Mouse (Mus musculus) heart, adult 2 months (tissue): ENCODE measurements around the gene Clybl. TPM values are rescaled to one million over a fixed set of nuclear protein-coding genes. Genes with fewer than 3 reads are reported as not detected.

ENCODE experiments used
- DNase-seq, 2 experiments: peaks; one replicate each; pipeline ENCODE4 v3.0.0; 2021
- H3K27ac ChIP-seq: fragments of 200-600 bp; 2 replicates; pipeline ENCODE4 v1.8.1; 2022
- H3K27me3 ChIP-seq: fragments of 200-500 bp; 2 replicates; pipeline ENCODE4 v1.6.1; 2012; ENCODE audit warnings: mild to moderate bottlenecking, low read length, inconsistent platforms, mixed read lengths; ENCODE audit not compliant: control insufficient read depth, insufficient read depth
- H3K36me3 ChIP-seq: fragments of 200-500 bp; 2 replicates; pipeline ENCODE4 v1.6.1; 2012; ENCODE audit warnings: low read length, inconsistent platforms; ENCODE audit not compliant: control insufficient read depth, insufficient read depth
- H3K4me1 ChIP-seq: fragments of 200-500 bp; 2 replicates; pipeline ENCODE4 v1.6.1; 2011; ENCODE audit warnings: low read length; ENCODE audit not compliant: control insufficient read depth, insufficient read depth
- H3K4me3 ChIP-seq: fragments of 200-600 bp; 2 replicates; pipeline ENCODE4 v1.8.1; 2022
- H3K79me2 ChIP-seq: fragments of 200-500 bp; replicated peaks from 2 replicates; pipeline ENCODE4 v1.6.1; 2012; ENCODE audit warnings: mild to moderate bottlenecking, inconsistent platforms, low read length, moderate library complexity, mixed read lengths; ENCODE audit not compliant: control insufficient read depth, insufficient read depth
- H3K9ac ChIP-seq: fragments of 200-500 bp; 2 replicates; pipeline ENCODE4 v1.6.1; 2012; ENCODE audit warnings: low read depth, mild to moderate bottlenecking, control low read depth, inconsistent platforms, low read length, mixed read lengths
- CTCF ChIP-seq: fragments of 200-600 bp; IDR thresholded peaks from 2 replicates; pipeline ENCODE4 v1.8.1; 2022; ENCODE audit warnings: antibody characterized with exemption, mild to moderate bottlenecking, moderate library complexity
- EP300 ChIP-seq: fragments of 200-500 bp; IDR thresholded peaks from 2 replicates; pipeline ENCODE4 v1.6.1; 2011; ENCODE audit warnings: low read depth, low read length, control low read depth; ENCODE audit not compliant: insufficient read depth
- POLR2A ChIP-seq: fragments of 200-500 bp; IDR thresholded peaks from 2 replicates; pipeline ENCODE4 v1.6.1; 2011; ENCODE audit warnings: mild to moderate bottlenecking, low read depth, low read length, control low read depth; ENCODE audit not compliant: insufficient read depth
- WGBS: fragments of 180-500 bp; shearing (Covaris S2); methylation state at CpG from one replicate; pipeline ENCODE4 v1.1.7; 2018; 5-methylcytosine and 5-hydroxymethylcytosine counted together
- intact Hi-C: fragments of 180-260 bp; cut with DNase I; formaldehyde crosslinking; loops from one replicate; pipeline ENCODE4 v1.15.1; 2025
- polyA plus RNA-seq: library from polyadenylated mRNA; depleted of rRNA; stranded (reverse); fragments of >200 nt; gene quantifications from 2 replicates; pipeline ENCODE4 v1.2.3, GENCODE M21; 2012
- total RNA-seq, 2 experiments: library from RNA; stranded (reverse); gene quantifications; 2 replicates each; pipeline ENCODE4 v1.2.3; 2021

Gene Clybl
- total and polyA plus RNA-seq, 3 experiments, result 50.3 to 131 (median 115) TPM

DNA sequence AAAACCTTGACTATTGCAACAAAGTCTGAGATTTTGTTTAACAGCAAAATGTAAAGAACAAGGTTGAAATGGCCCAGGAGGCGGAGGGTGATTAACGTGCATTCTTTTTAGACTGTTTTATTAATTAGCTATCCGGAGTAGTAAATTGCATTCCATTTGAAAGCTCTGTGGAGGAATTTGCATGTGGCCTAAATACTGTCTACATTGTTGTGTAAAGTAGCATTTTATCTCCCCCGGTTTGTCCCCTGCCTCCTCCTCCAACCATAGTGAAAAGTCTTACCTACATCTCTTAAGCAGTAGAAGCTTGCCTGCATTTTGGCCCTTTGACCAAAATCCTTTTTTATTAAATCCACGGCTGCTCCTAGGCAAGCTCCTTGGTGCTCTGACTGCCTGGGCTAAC is 76.8 kb downstream of the Clybl start:
- Histone ChIP-seq H3K27ac (no peak overlapping the region), H3K9ac (no peak overlapping the region), H3K36me3 (no peaks in the 10 kb centered on the region), H3K4me1 (no peaks in the 10 kb centered on the region), H3K4me3 (no peak overlapping the region), H3K79me2 (no peaks in the 10 kb centered on the region; the same call in 1 of the 2 replicates), H3K27me3 (no peaks in the 10 kb centered on the region; the same call in 1 of the 2 replicates)
- WGBS, result 82% methylated on average over 5 of the region's 5 CpGs
- no peak for TF ChIP-seq EP300
- TF ChIP-seq POLR2A, result no peak
- no peak for TF ChIP-seq CTCF
- intact Hi-C loops, result no loop called here
- no peak for DNase-seq

DNA sequence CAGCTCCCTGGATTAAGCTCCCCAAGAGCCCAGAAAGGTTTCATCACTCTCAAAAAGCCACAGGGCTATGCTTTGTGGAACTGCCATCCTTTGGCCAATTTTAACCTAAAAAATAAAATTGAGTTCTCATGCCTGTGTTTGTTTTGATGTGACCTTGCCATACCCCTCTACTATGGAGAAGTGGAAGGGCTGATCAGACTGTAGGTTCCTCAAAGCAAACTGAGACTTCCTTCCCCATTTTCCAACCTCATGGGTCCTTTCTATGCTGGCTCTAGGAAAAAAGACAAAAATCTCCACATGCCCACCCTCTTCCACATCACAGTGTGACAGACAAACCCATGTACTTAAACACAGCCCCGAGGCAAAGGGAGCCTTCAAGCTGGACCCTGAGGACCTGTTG is 79.7 kb downstream of the Clybl start:
- no peak for TF ChIP-seq EP300
- intact Hi-C loops, result no loop called here
- Histone ChIP-seq H3K27ac (no peak overlapping the region), H3K79me2 (no peaks in the 10 kb centered on the region; the same call in 1 of the 2 replicates), H3K27me3 (no peaks in the 10 kb centered on the region), H3K4me1 (no peaks in the 10 kb centered on the region), H3K4me3 (no peak overlapping the region), H3K36me3 (no peaks in the 10 kb centered on the region), H3K9ac (no peak overlapping the region)
- no peak for DNase-seq
- 76% methylated on average over 1 of the region's 1 CpGs for WGBS

DNA sequence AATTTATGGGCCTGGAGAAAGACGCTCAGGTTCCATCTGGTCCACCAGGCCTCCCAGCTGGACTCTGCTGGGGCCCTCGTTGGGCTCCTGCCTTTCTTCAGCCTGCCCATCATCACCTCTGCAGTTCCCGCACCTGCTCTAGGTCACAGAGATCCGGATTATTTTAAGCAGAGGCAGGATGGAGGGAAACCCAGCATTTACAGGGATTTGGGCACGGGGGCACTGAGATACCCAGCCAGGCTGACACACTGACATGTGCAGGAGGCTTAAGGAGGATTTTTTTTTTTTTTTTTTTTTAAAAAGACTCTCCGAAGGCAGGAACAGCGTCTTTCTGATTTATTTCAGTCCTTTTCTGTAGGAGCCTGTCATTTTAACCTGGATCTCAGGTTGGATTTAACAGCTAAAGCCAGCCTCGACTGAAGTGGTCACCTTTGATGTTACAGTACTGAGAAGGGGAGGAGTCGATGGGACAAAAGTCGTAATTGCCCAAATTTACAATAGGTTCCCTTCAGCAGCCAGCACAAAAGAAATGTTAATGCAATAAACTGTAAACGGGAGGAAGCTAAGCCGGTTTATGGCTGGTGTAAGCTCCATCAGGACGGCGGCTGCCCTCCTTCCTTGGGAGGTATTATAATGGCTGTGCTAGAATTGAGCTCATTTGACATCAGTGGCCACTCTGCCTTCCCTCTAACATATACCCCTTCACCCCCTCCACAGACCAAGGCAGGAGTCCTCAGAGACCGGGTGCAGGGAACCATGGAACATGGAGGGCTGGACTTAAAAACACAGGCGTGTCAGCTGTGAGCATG is 81.6 kb downstream of the Clybl start:
- H3K27me3 ChIP-seq, result no peaks in the 10 kb centered on the region
- no peak overlapping the region for H3K27ac ChIP-seq
- TF ChIP-seq POLR2A (no peak), CTCF (no peak), EP300 (no peak)
- no peak overlapping the region for H3K9ac ChIP-seq
- WGBS, result 76% methylated on average over 16 of the region's 16 CpGs
- no peak overlapping the region for H3K4me3 ChIP-seq
- no peaks in the 10 kb centered on the region for H3K4me1 ChIP-seq
- H3K36me3 ChIP-seq, result no peaks in the 10 kb centered on the region
- intact Hi-C loops, result no loop called here
- DNase-seq, result no peak
- no peaks in the 10 kb centered on the region; the same call in 1 of the 2 replicates for H3K79me2 ChIP-seq

DNA sequence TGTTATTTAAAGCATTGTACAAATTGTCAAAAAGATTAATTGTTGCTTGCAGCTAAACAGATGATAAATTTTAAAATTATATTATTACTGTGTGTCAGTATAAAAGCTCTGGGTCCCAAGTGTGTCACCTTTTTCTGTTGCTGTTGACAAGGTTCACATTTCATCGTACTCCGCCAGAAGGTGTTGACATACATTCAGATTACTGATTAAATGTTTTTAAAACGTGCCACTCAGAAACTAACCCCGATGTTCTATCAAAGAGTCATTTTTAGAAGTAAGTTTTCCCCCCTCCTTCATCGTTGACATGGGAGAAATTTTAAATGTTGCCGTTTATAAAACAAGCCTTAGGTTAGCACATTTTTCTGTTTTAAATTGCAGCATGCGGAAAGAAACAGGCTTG is 83.7 kb downstream of the Clybl start:
- Histone ChIP-seq H3K36me3 (no peaks in the 10 kb centered on the region), H3K4me1 (no peaks in the 10 kb centered on the region), H3K27ac (no peak overlapping the region), H3K79me2 (no peaks in the 10 kb centered on the region), H3K9ac (no peak overlapping the region), H3K27me3 (no peaks in the 10 kb centered on the region), H3K4me3 (no peak overlapping the region)
- 43% methylated on average over 7 of the region's 7 CpGs for WGBS
- no peak for DNase-seq
- TF ChIP-seq EP300 (no peak), POLR2A (no peak), CTCF (no peak)
- intact Hi-C loops, result no loop called here

DNA sequence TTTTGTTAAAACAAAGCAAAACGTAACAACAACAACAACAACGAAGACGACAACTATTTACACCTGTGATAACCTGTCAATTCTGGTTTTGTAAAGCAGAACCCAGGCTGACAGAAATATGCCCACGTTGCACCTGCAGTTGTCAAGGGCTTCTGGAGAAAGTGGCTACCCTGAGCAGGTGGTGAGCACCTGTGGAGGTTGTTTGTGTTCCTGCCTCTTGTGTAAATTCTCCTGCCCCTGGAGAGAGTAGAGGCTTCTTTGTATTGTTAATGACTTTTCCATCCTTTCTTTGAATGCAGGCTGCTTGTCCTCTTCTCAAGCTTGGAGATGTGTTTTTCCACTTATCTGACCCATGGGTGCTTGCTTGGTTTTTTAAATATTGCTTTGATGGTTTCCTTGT is 86.1 kb downstream of the Clybl start:
- Histone ChIP-seq H3K4me3 (no peak overlapping the region), H3K27me3 (no peaks in the 10 kb centered on the region), H3K36me3 (no peaks in the 10 kb centered on the region), H3K4me1 (no peaks in the 10 kb centered on the region), H3K79me2 (no peaks in the 10 kb centered on the region), H3K27ac (no peak overlapping the region), H3K9ac (no peak overlapping the region)
- TF ChIP-seq EP300 (no peak), CTCF (no peak), POLR2A (no peak)
- intact Hi-C loops, result no loop called here
- WGBS, result 61% methylated on average over 4 of the region's 4 CpGs
- DNase-seq, result no peak

DNA sequence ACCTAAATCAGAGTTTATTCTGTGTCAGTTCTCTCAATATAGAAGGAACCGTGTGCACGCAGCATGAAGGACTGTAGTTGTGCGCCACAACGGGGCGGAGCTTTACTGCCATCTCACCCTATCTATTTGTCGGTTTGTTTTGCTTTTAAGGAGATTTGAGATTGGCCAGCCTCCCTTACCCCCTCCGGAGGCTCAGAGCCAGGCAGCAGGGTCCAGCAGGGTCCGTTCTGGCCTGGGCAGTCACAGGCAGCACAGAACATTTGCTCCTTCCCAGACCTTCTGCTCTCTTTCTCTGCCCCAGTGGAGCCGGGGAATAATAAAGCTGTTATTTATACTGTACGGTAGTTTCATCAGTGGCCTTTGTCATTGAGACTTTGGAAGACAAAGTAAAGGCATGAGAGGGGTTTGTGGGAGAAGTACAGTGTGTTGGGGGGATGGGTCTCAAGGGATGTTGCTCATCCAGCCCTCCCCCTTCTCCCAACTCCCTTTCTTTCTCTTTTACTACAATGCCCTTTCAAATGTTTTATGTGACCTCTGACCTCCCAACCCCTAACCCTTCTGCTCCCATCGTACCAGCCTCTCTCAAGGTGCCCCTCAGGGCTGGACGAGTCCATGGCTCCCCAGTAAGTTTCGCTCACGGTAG is 89.7 kb downstream of the Clybl start:
- intact Hi-C loops, result no loop called here
- no peak overlapping the region for H3K27ac ChIP-seq
- no peak for DNase-seq
- H3K4me3 ChIP-seq, result no peak overlapping the region
- no peaks in the 10 kb centered on the region for H3K4me1 ChIP-seq
- H3K79me2 ChIP-seq, result no peaks in the 10 kb centered on the region
- H3K9ac ChIP-seq, result no peak overlapping the region
- no peaks in the 10 kb centered on the region for H3K27me3 ChIP-seq
- WGBS, result 62% methylated on average over 14 of the region's 14 CpGs
- TF ChIP-seq EP300 (no peak), POLR2A (no peak)
- H3K36me3 ChIP-seq, result no peaks in the 10 kb centered on the region
